Mouse (Mus musculus) liver, adult 2 months (tissue): ENCODE data around the gene Med8.

Experiments used
- CTCF ChIP-seq: fragments of 200-500 bp; IDR thresholded peaks from 2 replicates; pipeline ENCODE4 v1.5.1; 2011; ENCODE audit warnings: low read depth, low read length, control low read depth
- POLR2A ChIP-seq: fragments of 200-500 bp; IDR thresholded peaks from 2 replicates; pipeline ENCODE4 v1.6.1; 2011; ENCODE audit warnings: low read length, control low read depth; ENCODE audit not compliant: insufficient read depth; ENCODE audit errors: extremely low read depth

- TF ChIP-seq CTCF: no peak
- TF ChIP-seq POLR2A: 0 out of 2 replicates have a peak, but pooled peaks have one; percentile 40
Observed at GRCm38 (mm10) chr4:118436820-118437603, 27.9 kb downstream of the Med8 start, which contains the start of gene Cdc20.
